In genomic region chr17:12059041-12059440, GRCm38 (mm10) we compare ENCODE assay signal across 23 mouse cellular contexts. TPM values are rescaled to one million over a fixed set of nuclear protein-coding genes. Genes with fewer than 3 reads are reported as not detected.
DNase-seq lines count a peak whose midpoint lies in the region; ATAC-seq and TF ChIP-seq lines count a peak whose summit lies in the region.
"Had no signal": no experiment of that assay in that cellular context is flagged by ENCODE, and none has a peak within 500 bp of the region (broad histone marks: within the 10 kb centered on the region; RNA-seq: fewer than 3 reads in every experiment).

No protein-coding gene starts in this region.

- TF ChIP-seq CTCF in heart, adult 2 months (IDR thresholded peaks at IDR 0.05): no peak
- TF ChIP-seq CTCF in liver, postnatal 0 days (IDR thresholded peaks at IDR 0.05; ENCODE audit: low read depth): no peak

- H3K9ac ChIP-seq in heart, adult 2 months (ENCODE audit: low read depth, low read length): no peak overlapping the region
- H3K9ac ChIP-seq in liver, postnatal 0 days (replicated peaks): no peak overlapping the region
- H3K9ac ChIP-seq: embryonic facial prominence, embryonic 12.5 days; forebrain, embryonic 13.5 days; forebrain, embryonic 15.5 days; forebrain, postnatal 0 days had no signal

- no peak for ATAC-seq in liver, postnatal 0 days
- ATAC-seq: CD4-positive, CD25-positive, alpha-beta regulatory T cell, adult 4 months; forebrain, embryonic 13.5 days; forebrain, embryonic 15.5 days; forebrain, postnatal 0 days; Patski had no signal

- H3K27ac ChIP-seq in heart, embryonic 10.5 days: no peak overlapping the region
- H3K27ac ChIP-seq in heart, adult 2 months: no peak overlapping the region
- H3K27ac ChIP-seq in liver, postnatal 0 days (ENCODE audit: low read depth): no peak overlapping the region
- H3K27ac ChIP-seq: embryonic facial prominence, embryonic 10.5 days; embryonic facial prominence, embryonic 12.5 days; forebrain, embryonic 13.5 days; forebrain, embryonic 15.5 days had no signal

- no peaks in the 10 kb centered on the region for H3K9me3 ChIP-seq in heart, embryonic 10.5 days
- 0 out of 2 replicates have a peak, but pooled peaks cover 2% of the 10 kb centered on the region for H3K9me3 ChIP-seq in liver, postnatal 0 days (ENCODE audit: low read length)
- H3K9me3 ChIP-seq: embryonic facial prominence, embryonic 12.5 days; forebrain, embryonic 13.5 days; forebrain, embryonic 15.5 days had no signal

- TF ChIP-seq EP300 in heart, adult 2 months (IDR thresholded peaks at IDR 0.05; ENCODE audit: insufficient read depth, low read depth, low read length): no peak
- TF ChIP-seq EP300 in liver, postnatal 0 days (IDR thresholded peaks at IDR 0.05; ENCODE audit: low read depth): no peak

- peaks cover 3% of the 10 kb centered on the region; the same call in 1 of the 2 replicates for H3K27me3 ChIP-seq in heart, embryonic 10.5 days (ENCODE audit: insufficient read depth, poor library complexity, severe bottlenecking)
- H3K27me3 ChIP-seq in heart, adult 2 months (ENCODE audit: control insufficient read depth, insufficient read depth, low read length): no peaks in the 10 kb centered on the region
- H3K27me3 ChIP-seq in liver, postnatal 0 days (ENCODE audit: insufficient read depth, low read length): no peaks in the 10 kb centered on the region
- H3K27me3 ChIP-seq: CH12.LX; embryonic facial prominence, embryonic 12.5 days; forebrain, embryonic 13.5 days; forebrain, embryonic 15.5 days; Patski had no signal

- intact Hi-C loops in heart, adult 2 months (cut with DNase I): no loop called here

- no peaks in the 10 kb centered on the region for H3K4me1 ChIP-seq in heart, embryonic 10.5 days
- no peaks in the 10 kb centered on the region for H3K4me1 ChIP-seq in heart, adult 2 months (ENCODE audit: control insufficient read depth, insufficient read depth, low read length)
- H3K4me1 ChIP-seq in liver, postnatal 0 days (ENCODE audit: insufficient read depth): no peaks in the 10 kb centered on the region
- H3K4me1 ChIP-seq: embryonic facial prominence, embryonic 10.5 days; embryonic facial prominence, embryonic 12.5 days; forebrain, embryonic 13.5 days; forebrain, embryonic 15.5 days had no signal

- H3K79me2 ChIP-seq in heart, adult 2 months (replicated peaks; ENCODE audit: control insufficient read depth, insufficient read depth, low read length): no peaks in the 10 kb centered on the region

- DNase-seq in heart, embryonic 10.5 days (ENCODE audit: low spot score): peak; percentile 24
- no peak for DNase-seq in heart, adult 2 months
- peak; percentile 4 for DNase-seq in liver, postnatal 0 days
- DNase-seq in liver: no peak
- peak; percentile 73 for DNase-seq in R1 (ENCODE audit: low read depth, low spot score)
- DNase-seq: adrenal gland, adult 8-10 months; adrenal gland, postnatal 14 days; adrenal gland, postnatal 36 days; B cell, adult 2 months; cerebellum, adult 11-12 months; cerebellum, adult 2 months; cerebellum, adult 9-10 months; cerebellum, postnatal 10 days; cerebellum, postnatal 25 days; forebrain, postnatal 0 days had no signal

- no peak for TF ChIP-seq POLR2A in heart, adult 2 months (IDR thresholded peaks at IDR 0.05; ENCODE audit: insufficient read depth, low read depth, low read length)

- no peak overlapping the region for H3K4me2 ChIP-seq in liver, postnatal 0 days (ENCODE audit: low read depth, low read length)
- H3K4me2 ChIP-seq: embryonic facial prominence, embryonic 12.5 days; forebrain, embryonic 13.5 days; forebrain, embryonic 15.5 days had no signal

- 89% methylated on average over 6 of the region's 6 CpGs for WGBS in heart, embryonic 10.5 days
- 74% methylated on average over 6 of the region's 6 CpGs for WGBS in heart, adult 2 months
- WGBS in liver, postnatal 0 days (ENCODE audit: insufficient replicate concordance): 70% methylated on average over 6 of the region's 6 CpGs

- no peak overlapping the region for H3K4me3 ChIP-seq in heart, embryonic 10.5 days
- H3K4me3 ChIP-seq in heart, adult 2 months: no peak overlapping the region
- H3K4me3 ChIP-seq in liver, postnatal 0 days (ENCODE audit: low read depth, low read length): no peak overlapping the region
- H3K4me3 ChIP-seq: embryonic facial prominence, embryonic 10.5 days; embryonic facial prominence, embryonic 12.5 days; forebrain, embryonic 13.5 days; forebrain, embryonic 15.5 days had no signal

- no peaks in the 10 kb centered on the region for H3K36me3 ChIP-seq in heart, embryonic 10.5 days
- H3K36me3 ChIP-seq in heart, adult 2 months (ENCODE audit: control insufficient read depth, insufficient read depth, low read length): no peaks in the 10 kb centered on the region
- H3K36me3 ChIP-seq in liver, postnatal 0 days (replicated peaks; ENCODE audit: insufficient read depth, low read length): no peaks in the 10 kb centered on the region
- H3K36me3 ChIP-seq: embryonic facial prominence, embryonic 10.5 days; embryonic facial prominence, embryonic 12.5 days; forebrain, embryonic 15.5 days; G1E had no signal

RNA-seq across cellular contexts. Expression of gene Agpat4, which starts 59.5 kb away (rescaled TPM):
- polyA plus RNA-seq in heart, embryonic 10.5 days (2016; fragmentation: Nextera tagmentation; extraction: Ambion mirVana): 26.6 and 32.5 TPM in 2 replicates
- total RNA-seq in heart, adult 2 months (2021): 1 to 10 TPM; 4.4 to 5.3 TPM
- 4.8 and 5.2 TPM in 2 replicates for polyA plus RNA-seq in heart, adult 2 months (2012; rRNA removed)
- polyA plus RNA-seq in liver, postnatal 0 days (2015; fragmentation: Nextera tagmentation; extraction: Ambion mirVana): 9.3 and 10.2 TPM in 2 replicates

Comparison
In these comparisons a context has a peak if more than half of its experiments do, and no peak if none do; other contexts are left out.
1. DNase-seq: peak in heart, embryonic 10.5 days (single experiment), liver, postnatal 0 days (single experiment) and R1 (single experiment); none in heart, adult 2 months (0 of 2) and liver (single experiment).